Mouse (Mus musculus): ENCODE measurements around the gene Slco1a5. TPM values are rescaled to one million over a fixed set of nuclear protein-coding genes. Genes with fewer than 3 reads are reported as not detected.

Slco1a5 gene
- total and polyA plus RNA-seq, 3 experiments = 0.04 TPM; not detected in 2

DNA sequence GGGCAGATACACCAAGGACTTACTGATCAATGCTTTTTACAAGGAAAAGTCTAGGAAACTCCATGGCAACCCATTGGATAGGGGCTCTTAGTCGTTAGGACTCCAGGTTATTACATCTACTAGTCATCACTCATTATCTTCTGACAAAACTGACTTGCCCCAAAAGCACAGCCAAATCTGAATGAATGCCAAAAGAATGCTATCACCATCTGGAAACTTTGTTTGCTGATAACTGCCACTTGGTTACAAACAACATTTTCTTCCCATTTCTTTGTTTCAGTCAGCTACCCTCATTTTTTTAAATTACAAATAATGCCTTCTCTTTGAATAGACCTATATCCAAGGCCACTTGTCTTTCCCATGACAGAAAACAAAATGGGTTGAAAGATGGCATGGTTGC lies 6.4 kb upstream of the Slco1a5 start (continued):
- TF ChIP-seq MYC (IDR thresholded peaks at IDR 0.05; ENCODE audit: low read depth, low read length) (no peak), TBP (IDR thresholded peaks at IDR 0.05; ENCODE audit: low read depth, low read length) (no peak), HCFC1 (IDR thresholded peaks at IDR 0.05; ENCODE audit: low read depth, low read length) (no peak), MXI1 (IDR thresholded peaks at IDR 0.05; ENCODE audit: low read depth, low read length) (no peak), RAD21 (IDR thresholded peaks at IDR 0.05; ENCODE audit: low read depth, low read length) (no peak), GATA1 (IDR thresholded peaks at IDR 0.05; ENCODE audit: low read depth, low read length) (0 out of 2 replicates have a peak, but pooled peaks have one; percentile 37), NRF1 (IDR thresholded peaks at IDR 0.05; ENCODE audit: insufficient read depth, low read depth, low read length, poor library complexity, severe bottlenecking) (no peak), BHLHE40 (IDR thresholded peaks at IDR 0.05; ENCODE audit: borderline replicate concordance, low read depth, low read length) (peak; percentile 14; the same call in 1 of the 2 replicates), CTCF (IDR thresholded peaks at IDR 0.05 in 2 of 3, conservative IDR thresholded peaks at IDR 0.05 in 1 of 3; ENCODE audit: control insufficient read depth in 1 of 3, insufficient read depth in 1 of 3, low read depth in 2 of 3, low read length in 3 of 3, poor library complexity in 1 of 3, severe bottlenecking in 1 of 3) (no peak), UBTF (IDR thresholded peaks at IDR 0.05; ENCODE audit: borderline replicate concordance, insufficient read depth, low read depth, low read length) (no peak), GABPA (IDR thresholded peaks at IDR 0.05; ENCODE audit: low read depth, low read length) (no peak), MAX (IDR thresholded peaks at IDR 0.05; ENCODE audit: low read length) (no peak), POLR2A (IDR thresholded peaks at IDR 0.05; ENCODE audit: control insufficient read depth in 1 of 2, insufficient read depth in 1 of 2, low read depth in 1 of 2, low read length in 2 of 2, poor library complexity in 1 of 2) (no peak), ZNF384 (IDR thresholded peaks at IDR 0.05; ENCODE audit: low read depth, low read length) (0 out of 2 replicates have a peak, but pooled peaks have one; percentile 48), POLR2AphosphoS2 (IDR thresholded peaks at IDR 0.05; ENCODE audit: low read length) (no peak), ZC3H11A (IDR thresholded peaks at IDR 0.05; ENCODE audit: low read depth, low read length) (no peak)

DNA sequence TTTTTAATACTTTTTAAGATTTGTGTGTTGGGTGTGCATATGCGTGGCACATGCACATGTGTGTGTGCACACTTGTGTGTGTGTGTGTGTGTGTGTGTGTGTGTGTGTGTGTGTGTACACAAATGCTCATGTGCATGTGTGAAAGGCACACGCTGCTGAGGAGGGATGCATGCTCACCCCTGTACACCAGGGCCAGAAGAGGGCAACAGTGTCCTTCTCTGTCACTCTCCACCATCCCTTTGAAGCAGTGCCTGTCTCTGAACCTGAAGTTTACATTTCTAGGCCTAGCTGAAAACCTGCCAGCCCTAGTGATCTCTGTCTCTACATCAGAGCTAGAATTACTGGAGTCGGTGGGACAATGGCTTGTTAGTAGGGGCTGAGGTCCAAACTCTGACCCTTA lies 3.8 kb upstream of the Slco1a5 start:
- H3K4me3 ChIP-seq (ENCODE audit: control insufficient read depth in 1 of 2, insufficient read depth in 1 of 2, low read depth in 2 of 2, low read length in 2 of 2) = no peak overlapping the region
- no peaks in the 10 kb centered on the region for H3K9me3 ChIP-seq (replicated peaks; ENCODE audit: insufficient read depth, low read length)
- no peak for DNase-seq (ENCODE audit: low read depth, low spot score)
- H3K27me3 ChIP-seq (ENCODE audit: control insufficient read depth in 1 of 2, insufficient read depth in 2 of 2, low read length in 2 of 2) = no peaks in the 10 kb centered on the region
- H3K4me1 ChIP-seq (ENCODE audit: control insufficient read depth in 1 of 2, insufficient read depth in 2 of 2, low read length in 2 of 2) = peaks cover 22 to 23% of the 10 kb centered on the region in 2 experiments
- no peak overlapping the region for H3K27ac ChIP-seq (ENCODE audit: control insufficient read depth, low read depth, low read length)
- TF ChIP-seq TAL1 (IDR thresholded peaks at IDR 0.05; ENCODE audit: low read length) (no peak), RCOR1 (IDR thresholded peaks at IDR 0.05; ENCODE audit: low read depth, low read length) (no peak), ZMIZ1 (IDR thresholded peaks at IDR 0.05; ENCODE audit: low read depth, low read length) (no peak), SIN3A (IDR thresholded peaks at IDR 0.05; ENCODE audit: low read length) (no peak), MYC (IDR thresholded peaks at IDR 0.05; ENCODE audit: low read depth, low read length) (no peak), UBTF (IDR thresholded peaks at IDR 0.05; ENCODE audit: borderline replicate concordance, insufficient read depth, low read depth, low read length) (no peak), GABPA (IDR thresholded peaks at IDR 0.05; ENCODE audit: low read depth, low read length) (no peak), MAZ (IDR thresholded peaks at IDR 0.05; ENCODE audit: low read depth, low read length) (no peak), BHLHE40 (IDR thresholded peaks at IDR 0.05; ENCODE audit: borderline replicate concordance, low read depth, low read length) (no peak), ZNF384 (IDR thresholded peaks at IDR 0.05; ENCODE audit: low read depth, low read length) (no peak), USF1 (IDR thresholded peaks at IDR 0.05; ENCODE audit: low read depth, low read length) (no peak), ETS1 (IDR thresholded peaks at IDR 0.05; ENCODE audit: low read depth, low read length) (no peak), E2F4 (IDR thresholded peaks at IDR 0.05; ENCODE audit: borderline replicate concordance, low read depth, low read length) (no peak), JUND (IDR thresholded peaks at IDR 0.05; ENCODE audit: low read depth, low read length) (no peak), POLR2A (IDR thresholded peaks at IDR 0.05; ENCODE audit: control insufficient read depth in 1 of 2, insufficient read depth in 1 of 2, low read depth in 1 of 2, low read length in 2 of 2, poor library complexity in 1 of 2) (no peak)
- no peak overlapping the region for H3K9ac ChIP-seq (ENCODE audit: control insufficient read depth, low read depth, low read length, poor library complexity, severe bottlenecking)
- H3K36me3 ChIP-seq (ENCODE audit: control insufficient read depth in 1 of 2, insufficient read depth in 2 of 2, low read length in 2 of 2) = peaks cover 0 to 7% of the 10 kb centered on the region in 2 experiments; a peak in 2 of 4 replicates
- no peaks in the 10 kb centered on the region for H3K79me2 ChIP-seq (ENCODE audit: control insufficient read depth, insufficient read depth, low read length, poor library complexity)
